Comparison of ENCODE assay signal across 8 mouse cellular contexts in genomic region chr11:98781851-98782512, GRCm38 (mm10). TPM values are rescaled to one million over a fixed set of nuclear protein-coding genes. Genes with fewer than 3 reads are reported as not detected.
DNase-seq lines count a peak whose midpoint lies in the region; ATAC-seq and TF ChIP-seq lines count a peak whose summit lies in the region.

No protein-coding gene starts in this region.

- no peaks in the 10 kb centered on the region for H3K36me3 ChIP-seq in liver, adult 2 months (ENCODE audit: control insufficient read depth, insufficient read depth, low read length)
- no peaks in the 10 kb centered on the region for H3K36me3 ChIP-seq in embryonic facial prominence, embryonic 15.5 days
- no peaks in the 10 kb centered on the region for H3K36me3 ChIP-seq in heart, embryonic 15.5 days
- H3K36me3 ChIP-seq in stomach, embryonic 14.5 days (ENCODE audit: control insufficient read depth, insufficient read depth, low read length) = no peaks in the 10 kb centered on the region

- H3K4me3 ChIP-seq in liver, adult 2 months (ENCODE audit: insufficient read depth, low read depth, low read length) = no peak overlapping the region
- no peak overlapping the region for H3K4me3 ChIP-seq in embryonic facial prominence, embryonic 15.5 days (replicated peaks)
- no peak overlapping the region for H3K4me3 ChIP-seq in heart, embryonic 15.5 days
- H3K4me3 ChIP-seq in stomach, embryonic 14.5 days (ENCODE audit: low read depth, low read length) = no peak overlapping the region

- no peak overlapping the region for H3K4me2 ChIP-seq in embryonic facial prominence, embryonic 15.5 days (replicated peaks)
- peak overlapping the region; percentile 59; the same call in 1 of the 2 replicates for H3K4me2 ChIP-seq in heart, embryonic 15.5 days
- H3K4me2 ChIP-seq in stomach, embryonic 14.5 days (replicated peaks; ENCODE audit: low read depth, low read length) = peak overlapping the region; percentile 39; the same call in 1 of the 2 replicates

- DNase-seq in liver, adult 2 months (ENCODE audit: extremely low read depth, low read depth, low spot score) = peak; percentile 40
- no peak for DNase-seq in liver
- peak; percentile 82 for DNase-seq in kidney, postnatal 10 days
- DNase-seq in lung, postnatal 10 days = peak; percentile 88
- DNase-seq in adrenal gland, adult 18-20 months (ENCODE audit: low spot score in 2 of 2) = no peak

- H3K79me2 ChIP-seq in liver, adult 2 months (ENCODE audit: control insufficient read depth, insufficient read depth, low read length) = no peaks in the 10 kb centered on the region

- WGBS in liver, adult 2 months = 63% methylated on average over 14 of the region's 14 CpGs
- WGBS in embryonic facial prominence, embryonic 15.5 days = 22% methylated on average over 14 of the region's 14 CpGs
- WGBS in heart, embryonic 15.5 days = 19% methylated on average over 14 of the region's 14 CpGs
- WGBS in stomach, embryonic 14.5 days = 8% methylated on average over 14 of the region's 14 CpGs

- no peak overlapping the region; the same call in 1 of the 2 replicates for H3K27ac ChIP-seq in liver, adult 2 months (replicated peaks; ENCODE audit: insufficient read depth, low read depth, low read length)
- peak overlapping the region; percentile 93 for H3K27ac ChIP-seq in embryonic facial prominence, embryonic 15.5 days (replicated peaks)
- peak overlapping the region; percentile 98 for H3K27ac ChIP-seq in heart, embryonic 15.5 days
- peak overlapping the region; percentile 92 for H3K27ac ChIP-seq in stomach, embryonic 14.5 days (ENCODE audit: low read length)

- no peak for ATAC-seq in embryonic facial prominence, embryonic 15.5 days (ENCODE audit: insufficient number of reproducible peaks, low FRiP score, low TSS enrichment, low read depth)
- ATAC-seq in heart, embryonic 15.5 days (replicated peaks; ENCODE audit: insufficient number of reproducible peaks, insufficient read depth, low FRiP score, low read depth) = no peak
- ATAC-seq in stomach, embryonic 14.5 days (ENCODE audit: insufficient number of reproducible peaks, insufficient read depth, low FRiP score, low read depth) = peak; percentile 25; the same call in 1 of the 2 replicates

- H3K9me3 ChIP-seq in embryonic facial prominence, embryonic 15.5 days (replicated peaks) = no peaks in the 10 kb centered on the region
- no peaks in the 10 kb centered on the region for H3K9me3 ChIP-seq in heart, embryonic 15.5 days (replicated peaks)
- H3K9me3 ChIP-seq in stomach, embryonic 14.5 days (ENCODE audit: control insufficient read depth, low read depth, low read length) = no peaks in the 10 kb centered on the region

- no peak for TF ChIP-seq CTCF in liver, adult 2 months (IDR thresholded peaks at IDR 0.05; ENCODE audit: low read depth, low read length)

- no peaks in the 10 kb centered on the region for H3K27me3 ChIP-seq in liver, adult 2 months (ENCODE audit: control insufficient read depth, insufficient read depth, low read length)
- H3K27me3 ChIP-seq in embryonic facial prominence, embryonic 15.5 days = no peaks in the 10 kb centered on the region
- H3K27me3 ChIP-seq in heart, embryonic 15.5 days = no peaks in the 10 kb centered on the region
- H3K27me3 ChIP-seq in stomach, embryonic 14.5 days (ENCODE audit: control insufficient read depth, insufficient read depth, low read length) = no peaks in the 10 kb centered on the region

- H3K4me1 ChIP-seq in liver, adult 2 months (ENCODE audit: control insufficient read depth, insufficient read depth, low read length) = peaks cover 27% of the 10 kb centered on the region
- H3K4me1 ChIP-seq in embryonic facial prominence, embryonic 15.5 days = peaks cover 64% of the 10 kb centered on the region
- peaks cover 63% of the 10 kb centered on the region for H3K4me1 ChIP-seq in heart, embryonic 15.5 days (replicated peaks)
- peaks cover 61% of the 10 kb centered on the region for H3K4me1 ChIP-seq in stomach, embryonic 14.5 days (ENCODE audit: control insufficient read depth, insufficient read depth, low read length)

- no peak overlapping the region for H3K9ac ChIP-seq in liver, adult 2 months (ENCODE audit: low read depth, low read length)
- H3K9ac ChIP-seq in embryonic facial prominence, embryonic 15.5 days = no peak overlapping the region
- 0 out of 2 replicates have a peak overlapping the region, but pooled peaks have one; percentile 11 for H3K9ac ChIP-seq in heart, embryonic 15.5 days
- no peak overlapping the region; the same call in 1 of the 2 replicates for H3K9ac ChIP-seq in stomach, embryonic 14.5 days (replicated peaks; ENCODE audit: low read depth, low read length)

- no peak for TF ChIP-seq POLR2A in liver, adult 2 months (IDR thresholded peaks at IDR 0.05; ENCODE audit: extremely low read depth, insufficient read depth, low read length)

RNA-seq across cellular contexts. Expression of gene Nr1d1, which starts 6.8 kb away (rescaled TPM):
- 19.0 and 45.4 TPM in 2 replicates for total RNA-seq in liver, adult 2 months (2014; rRNA removed)
- 75.4 and 106 TPM in 2 replicates for polyA plus RNA-seq in liver, adult 2 months (2012; rRNA removed)
- polyA plus RNA-seq in embryonic facial prominence, embryonic 15.5 days (2015; fragmentation: Nextera tagmentation; extraction: Ambion mirVana) = 1.7 and 1.8 TPM in 2 replicates
- polyA plus RNA-seq in heart, embryonic 15.5 days (2015; fragmentation: Nextera tagmentation; extraction: Ambion mirVana) = 7.0 and 7.5 TPM in 2 replicates
- polyA plus RNA-seq in stomach, embryonic 14.5 days (2014; fragmentation: Nextera tagmentation; extraction: Ambion mirVana) = 1.7 and 2.3 TPM in 2 replicates
- total RNA-seq in adrenal gland, adult 18-20 months (2021) = 100 to 1,000 TPM; 226 to 232 TPM

RNA-seq across cellular contexts. Expression of gene Msl1, which starts 13.3 kb away (rescaled TPM):
- total RNA-seq in liver, adult 2 months (2014; rRNA removed) = 15.5 and 17.7 TPM in 2 replicates
- 17.0 and 17.2 TPM in 2 replicates for polyA plus RNA-seq in liver, adult 2 months (2012; rRNA removed)
- 28.7 and 30.4 TPM in 2 replicates for polyA plus RNA-seq in embryonic facial prominence, embryonic 15.5 days (2015; fragmentation: Nextera tagmentation; extraction: Ambion mirVana)
- 15.5 and 17.2 TPM in 2 replicates for polyA plus RNA-seq in heart, embryonic 15.5 days (2015; fragmentation: Nextera tagmentation; extraction: Ambion mirVana)
- 21.6 and 22.3 TPM in 2 replicates for polyA plus RNA-seq in stomach, embryonic 14.5 days (2014; fragmentation: Nextera tagmentation; extraction: Ambion mirVana)
- 10 to 100 TPM; 82.3 to 97.4 TPM for total RNA-seq in adrenal gland, adult 18-20 months (2021)

RNA-seq across cellular contexts. Expression of gene Casc3, which starts 22.7 kb away (rescaled TPM):
- total RNA-seq in liver, adult 2 months (2014; rRNA removed) = 3.6 and 6.6 TPM in 2 replicates
- 11.2 and 12.5 TPM in 2 replicates for polyA plus RNA-seq in liver, adult 2 months (2012; rRNA removed)
- 37.0 and 42.2 TPM in 2 replicates for polyA plus RNA-seq in embryonic facial prominence, embryonic 15.5 days (2015; fragmentation: Nextera tagmentation; extraction: Ambion mirVana)
- polyA plus RNA-seq in heart, embryonic 15.5 days (2015; fragmentation: Nextera tagmentation; extraction: Ambion mirVana) = 21.3 and 27.6 TPM in 2 replicates
- polyA plus RNA-seq in stomach, embryonic 14.5 days (2014; fragmentation: Nextera tagmentation; extraction: Ambion mirVana) = 33.7 and 35.1 TPM in 2 replicates
- total RNA-seq in adrenal gland, adult 18-20 months (2021) = 10 to 100 TPM; 36.8 to 41.9 TPM

RNA-seq across cellular contexts. Expression of gene Thra, which starts 41.5 kb away (rescaled TPM):
- total RNA-seq in liver, adult 2 months (2014; rRNA removed) = 5.5 and 8.9 TPM in 2 replicates
- 13.6 and 14.9 TPM in 2 replicates for polyA plus RNA-seq in liver, adult 2 months (2012; rRNA removed)
- polyA plus RNA-seq in embryonic facial prominence, embryonic 15.5 days (2015; fragmentation: Nextera tagmentation; extraction: Ambion mirVana) = 51.0 and 51.2 TPM in 2 replicates
- 34.8 and 39.5 TPM in 2 replicates for polyA plus RNA-seq in heart, embryonic 15.5 days (2015; fragmentation: Nextera tagmentation; extraction: Ambion mirVana)
- 61.4 and 62.9 TPM in 2 replicates for polyA plus RNA-seq in stomach, embryonic 14.5 days (2014; fragmentation: Nextera tagmentation; extraction: Ambion mirVana)
- total RNA-seq in adrenal gland, adult 18-20 months (2021) = 10 to 100 TPM; 90.2 to 91.0 TPM

RNA-seq across cellular contexts. Expression of gene Med24, which starts 52.7 kb away (rescaled TPM):
- total RNA-seq in liver, adult 2 months (2014; rRNA removed) = 3.9 and 6.2 TPM in 2 replicates
- 16.2 and 23.2 TPM in 2 replicates for polyA plus RNA-seq in liver, adult 2 months (2012; rRNA removed)
- 52.3 and 53.3 TPM in 2 replicates for polyA plus RNA-seq in embryonic facial prominence, embryonic 15.5 days (2015; fragmentation: Nextera tagmentation; extraction: Ambion mirVana)
- 33.5 and 43.0 TPM in 2 replicates for polyA plus RNA-seq in heart, embryonic 15.5 days (2015; fragmentation: Nextera tagmentation; extraction: Ambion mirVana)
- polyA plus RNA-seq in stomach, embryonic 14.5 days (2014; fragmentation: Nextera tagmentation; extraction: Ambion mirVana) = 39.9 and 41.0 TPM in 2 replicates
- 10 to 100 TPM; 46.1 to 49.2 TPM for total RNA-seq in adrenal gland, adult 18-20 months (2021)

Comparison
In these comparisons a context has a peak if more than half of its experiments do, and no peak if none do; other contexts are left out.
1. DNase-seq: peak in liver, adult 2 months (single experiment), kidney, postnatal 10 days (single experiment) and lung, postnatal 10 days (single experiment); none in liver (single experiment) and adrenal gland, adult 18-20 months (0 of 2).